Mouse (Mus musculus): ENCODE data around the gene Serinc3.

Gene Serinc3

GRCm38 (mm10) chr2:163676321-163676720 is 31.4 kb upstream of the Serinc3 start:
- Histone ChIP-seq H3K36me3 (ENCODE audit: control insufficient read depth, insufficient read depth, low read length, poor library complexity, severe bottlenecking) (peaks cover 3% of the 10 kb centered on the region), H3K27me3 (ENCODE audit: control insufficient read depth, insufficient read depth, low read length, poor library complexity, severe bottlenecking) (no peaks in the 10 kb centered on the region)
- DNase-seq (ENCODE audit: low read depth, low spot score): peak; percentile 63

- DNase-seq (ENCODE audit: low read depth, low spot score): no peak
- H3K36me3 ChIP-seq (ENCODE audit: control insufficient read depth, insufficient read depth, low read length, poor library complexity, severe bottlenecking): peaks cover 3% of the 10 kb centered on the region
- no peaks in the 10 kb centered on the region for H3K27me3 ChIP-seq (ENCODE audit: control insufficient read depth, insufficient read depth, low read length, poor library complexity, severe bottlenecking)
Measured at GRCm38 (mm10) chr2:163675662-163676061, 30.7 kb upstream of the Serinc3 start.

- H3K27me3 ChIP-seq (ENCODE audit: control insufficient read depth, insufficient read depth, low read length, poor library complexity, severe bottlenecking): no peaks in the 10 kb centered on the region
- no peak for DNase-seq (ENCODE audit: low read depth, low spot score)
- peaks cover 3% of the 10 kb centered on the region for H3K36me3 ChIP-seq (ENCODE audit: control insufficient read depth, insufficient read depth, low read length, poor library complexity, severe bottlenecking)
Measured at GRCm38 (mm10) chr2:163675144-163675619, 30.3 kb upstream of the Serinc3 start.

- H3K36me3 ChIP-seq (ENCODE audit: control insufficient read depth, insufficient read depth, low read length, poor library complexity, severe bottlenecking): peaks cover 3% of the 10 kb centered on the region
Measured at GRCm38 (mm10) chr2:163674397-163674796, 29.5 kb upstream of the Serinc3 start.

GRCm38 (mm10) chr2:163670872-163671594 is 26.1 kb upstream of the Serinc3 start:
- peaks cover 3% of the 10 kb centered on the region for H3K36me3 ChIP-seq (ENCODE audit: control insufficient read depth, insufficient read depth, low read length, poor library complexity, severe bottlenecking)
- no peaks in the 10 kb centered on the region for H3K27me3 ChIP-seq (ENCODE audit: control insufficient read depth, insufficient read depth, low read length, poor library complexity, severe bottlenecking)
- DNase-seq (ENCODE audit: low read depth, low spot score): no peak

More at GRCm38 (mm10) chr2:163674397-163674796, 29.5 kb upstream of the Serinc3 start:
- no peak for DNase-seq (ENCODE audit: low read depth, low spot score)
- H3K27me3 ChIP-seq (ENCODE audit: control insufficient read depth, insufficient read depth, low read length, poor library complexity, severe bottlenecking): no peaks in the 10 kb centered on the region

GRCm38 (mm10) chr2:163667045-163667444 is 22.1 kb upstream of the Serinc3 start:
- H3K36me3 ChIP-seq (ENCODE audit: control insufficient read depth, insufficient read depth, low read length, poor library complexity, severe bottlenecking): no peaks in the 10 kb centered on the region; the same call in none of the 2 replicates
- DNase-seq (ENCODE audit: low read depth, low spot score): no peak
- H3K27me3 ChIP-seq (ENCODE audit: control insufficient read depth, insufficient read depth, low read length, poor library complexity, severe bottlenecking): no peaks in the 10 kb centered on the region

GRCm38 (mm10) chr2:163663930-163664329 is 19.0 kb upstream of the Serinc3 start:
- DNase-seq (ENCODE audit: low read depth, low spot score): peak; percentile 32
- peaks cover 6% of the 10 kb centered on the region for H3K36me3 ChIP-seq (ENCODE audit: control insufficient read depth, insufficient read depth, low read length, poor library complexity, severe bottlenecking)
- no peaks in the 10 kb centered on the region for H3K27me3 ChIP-seq (ENCODE audit: control insufficient read depth, insufficient read depth, low read length, poor library complexity, severe bottlenecking)

- DNase-seq (ENCODE audit: low read depth, low spot score): peak; percentile 98
- Histone ChIP-seq H3K27me3 (ENCODE audit: control insufficient read depth, insufficient read depth, low read length, poor library complexity, severe bottlenecking) (no peaks in the 10 kb centered on the region), H3K36me3 (ENCODE audit: control insufficient read depth, insufficient read depth, low read length, poor library complexity, severe bottlenecking) (peaks cover 6% of the 10 kb centered on the region)
Measured at GRCm38 (mm10) chr2:163662698-163663221, 17.8 kb upstream of the Serinc3 start.

GRCm38 (mm10) chr2:163662076-163662475 is 17.1 kb upstream of the Serinc3 start:
- peaks cover 6% of the 10 kb centered on the region for H3K36me3 ChIP-seq (ENCODE audit: control insufficient read depth, insufficient read depth, low read length, poor library complexity, severe bottlenecking)
- DNase-seq (ENCODE audit: low read depth, low spot score): peak; percentile 45

GRCm38 (mm10) chr2:163661371-163661850 is 16.5 kb upstream of the Serinc3 start:
- Histone ChIP-seq H3K36me3 (ENCODE audit: control insufficient read depth, insufficient read depth, low read length, poor library complexity, severe bottlenecking) (peaks cover 6% of the 10 kb centered on the region), H3K27me3 (ENCODE audit: control insufficient read depth, insufficient read depth, low read length, poor library complexity, severe bottlenecking) (no peaks in the 10 kb centered on the region)
- no peak for DNase-seq (ENCODE audit: low read depth, low spot score)

More at GRCm38 (mm10) chr2:163662076-163662475, 17.1 kb upstream of the Serinc3 start:
- H3K27me3 ChIP-seq (ENCODE audit: control insufficient read depth, insufficient read depth, low read length, poor library complexity, severe bottlenecking): no peaks in the 10 kb centered on the region

GRCm38 (mm10) chr2:163660103-163660701 is 15.3 kb upstream of the Serinc3 start:
- peaks cover 6% of the 10 kb centered on the region for H3K36me3 ChIP-seq (ENCODE audit: control insufficient read depth, insufficient read depth, low read length, poor library complexity, severe bottlenecking)
- H3K27me3 ChIP-seq (ENCODE audit: control insufficient read depth, insufficient read depth, low read length, poor library complexity, severe bottlenecking): no peaks in the 10 kb centered on the region
- no peak for DNase-seq (ENCODE audit: low read depth, low spot score)

GRCm38 (mm10) chr2:163659431-163659830 is 14.5 kb upstream of the Serinc3 start:
- peak; percentile 62 for DNase-seq (ENCODE audit: low read depth, low spot score)
- no peaks in the 10 kb centered on the region for H3K27me3 ChIP-seq (ENCODE audit: control insufficient read depth, insufficient read depth, low read length, poor library complexity, severe bottlenecking)
- peaks cover 6% of the 10 kb centered on the region for H3K36me3 ChIP-seq (ENCODE audit: control insufficient read depth, insufficient read depth, low read length, poor library complexity, severe bottlenecking)

GRCm38 (mm10) chr2:163658941-163659340 is 14.0 kb upstream of the Serinc3 start:
- peaks cover 6% of the 10 kb centered on the region for H3K36me3 ChIP-seq (ENCODE audit: control insufficient read depth, insufficient read depth, low read length, poor library complexity, severe bottlenecking)
- no peaks in the 10 kb centered on the region for H3K27me3 ChIP-seq (ENCODE audit: control insufficient read depth, insufficient read depth, low read length, poor library complexity, severe bottlenecking)
- peak; percentile 34 for DNase-seq (ENCODE audit: low read depth, low spot score)

GRCm38 (mm10) chr2:163657975-163658886 is 13.3 kb upstream of the Serinc3 start, which contains the start of gene Pkig:
Gene Pkig (plus strand): TSS chr2:163658386.
- DNase-seq (ENCODE audit: low read depth, low spot score): peak; percentile 85
- H3K36me3 ChIP-seq (ENCODE audit: control insufficient read depth, insufficient read depth, low read length, poor library complexity, severe bottlenecking): peaks cover 6% of the 10 kb centered on the region
- no peaks in the 10 kb centered on the region for H3K27me3 ChIP-seq (ENCODE audit: control insufficient read depth, insufficient read depth, low read length, poor library complexity, severe bottlenecking)

All from splenic B cell, adult 2 months (primary cell).